Mouse (Mus musculus) lung, postnatal 0 days (tissue): Measurements from ENCODE around the gene Smox.

Experiments
- CTCF ChIP-seq: IDR thresholded peaks from 2 replicates; pipeline ENCODE4 v1.5.1; 2016; ENCODE audit warnings: antibody characterized with exemption, mild to moderate bottlenecking
- EP300 ChIP-seq: IDR thresholded peaks from 2 replicates; pipeline ENCODE4 v1.6.1; 2016; ENCODE audit warnings: antibody characterized with exemption, mild to moderate bottlenecking, control low read depth

DNA sequence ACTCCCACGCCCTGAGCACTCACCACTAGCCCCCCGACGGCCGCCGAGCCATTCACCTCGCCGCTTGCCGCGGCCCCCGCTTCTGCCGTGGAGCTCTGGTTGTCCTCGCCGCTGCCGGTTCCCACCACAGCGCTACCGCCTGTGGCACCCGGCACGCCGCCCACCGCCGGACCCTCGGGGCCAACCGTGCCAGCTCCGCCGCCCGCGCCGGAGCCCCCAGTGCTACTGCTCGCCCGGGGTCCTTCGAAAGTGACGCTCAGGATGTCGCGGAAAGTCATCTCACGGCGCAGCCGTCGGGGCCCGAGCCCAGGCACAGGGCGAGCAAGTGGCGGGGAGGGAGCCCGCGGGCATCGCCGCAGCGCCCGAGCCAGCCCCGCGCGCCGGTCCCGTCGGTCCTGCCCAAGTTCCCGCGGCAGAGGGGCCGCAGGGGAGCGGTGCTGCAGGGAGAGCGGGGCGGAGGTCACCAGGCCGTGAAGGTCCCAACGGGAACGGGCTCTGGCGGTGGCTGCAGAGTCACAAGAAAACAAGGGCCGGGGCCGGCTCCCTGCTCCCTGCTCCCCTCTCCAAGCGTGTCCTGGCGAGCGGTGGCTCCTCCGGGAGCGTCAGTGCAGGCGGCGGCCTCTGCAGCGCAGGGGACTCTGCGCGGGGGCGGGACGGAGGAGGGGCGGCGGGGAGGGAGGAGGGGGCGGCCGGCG is 70.7 kb downstream of the Smox start, which contains the start of gene Adra1d:
- TF ChIP-seq EP300, result no peak
- no peak for TF ChIP-seq CTCF
